Mouse (Mus musculus) forebrain, embryonic 15.5 days (tissue): ENCODE measurements around the gene Ksr2. TPM values are rescaled to one million over a fixed set of nuclear protein-coding genes. Genes with fewer than 3 reads are reported as not detected.

Source experiments
- ATAC-seq: fragments of 200-750 bp; cut with Nextera tagmentation; replicated peaks from 2 replicates; pipeline ENCODE4 v1.8.0; 2017; ENCODE audit warnings: mild to moderate bottlenecking, moderate TSS enrichment, moderate library complexity
- H3K27ac ChIP-seq: fragments of 300-500 bp; sonication (generic); replicated peaks from 2 replicates; pipeline ENCODE4 v1.5.1; 2015; ENCODE audit warnings: mild to moderate bottlenecking, inconsistent platforms
- H3K27me3 ChIP-seq: fragments of 300-500 bp; sonication (generic); 2 replicates; pipeline ENCODE4 v1.6.1; 2015; ENCODE audit warnings: inconsistent platforms
- H3K36me3 ChIP-seq: fragments of 300-500 bp; sonication (generic); 2 replicates; pipeline ENCODE4 v1.6.1; 2015; ENCODE audit warnings: mild to moderate bottlenecking, inconsistent platforms
- H3K4me1 ChIP-seq: fragments of 300-500 bp; sonication (generic); 2 replicates; pipeline ENCODE4 v1.6.1; 2015; ENCODE audit warnings: inconsistent platforms
- H3K4me2 ChIP-seq: fragments of 300-500 bp; sonication (generic); replicated peaks from 2 replicates; pipeline ENCODE4 v1.6.1; 2015; ENCODE audit warnings: mild to moderate bottlenecking, inconsistent platforms
- H3K4me3 ChIP-seq: fragments of 300-500 bp; sonication (generic); 2 replicates; pipeline ENCODE4 v1.5.1; 2015; ENCODE audit warnings: mild to moderate bottlenecking, inconsistent platforms
- H3K9ac ChIP-seq: fragments of 300-500 bp; sonication (generic); replicated peaks from 2 replicates; pipeline ENCODE4 v1.6.1; 2015; ENCODE audit warnings: mild to moderate bottlenecking, inconsistent platforms
- H3K9me3 ChIP-seq: fragments of 300-500 bp; sonication (generic); 2 replicates; pipeline ENCODE4 v1.6.1; 2016; ENCODE audit warnings: inconsistent platforms
- WGBS: fragments of 180-500 bp; shearing (Covaris S2); methylation state at CpG from one replicate; pipeline ENCODE4 v1.1.7; 2015; ENCODE audit warnings: mixed read lengths; 5-methylcytosine and 5-hydroxymethylcytosine counted together
- polyA plus RNA-seq: library from polyadenylated mRNA; unstranded; fragments of >200 nt; fragmentation: Nextera tagmentation; extraction: Ambion mirVana; gene quantifications from 2 replicates; pipeline ENCODE4 v1.2.1, GENCODE M21; 2015

Ksr2 gene
- polyA plus RNA-seq, 1 experiment from 2014 or later = 5.5 TPM

GRCm38 (mm10) chr5:117717120-117717519 is 303.3 kb downstream of the Ksr2 start:
- H3K9me3 ChIP-seq = no peaks in the 10 kb centered on the region
- H3K4me1 ChIP-seq = no peaks in the 10 kb centered on the region
- no peak for ATAC-seq
- no peak overlapping the region for H3K4me3 ChIP-seq
- no peak overlapping the region for H3K9ac ChIP-seq
- no peaks in the 10 kb centered on the region for H3K27me3 ChIP-seq
- no peak overlapping the region for H3K4me2 ChIP-seq
- H3K36me3 ChIP-seq = no peaks in the 10 kb centered on the region
- H3K27ac ChIP-seq = no peak overlapping the region
- WGBS = 90% methylated on average over 9 of the region's 9 CpGs

GRCm38 (mm10) chr5:117723316-117723715 is 309.5 kb downstream of the Ksr2 start:
- H3K27me3 ChIP-seq = no peaks in the 10 kb centered on the region
- WGBS = 85% methylated on average over 4 of the region's 4 CpGs

GRCm38 (mm10) chr5:117726548-117726947 is 312.7 kb downstream of the Ksr2 start:
- 82% methylated on average over 6 of the region's 6 CpGs for WGBS
- Histone ChIP-seq H3K4me3 (no peak overlapping the region), H3K4me2 (no peak overlapping the region), H3K9ac (no peak overlapping the region), H3K9me3 (no peaks in the 10 kb centered on the region), H3K36me3 (no peaks in the 10 kb centered on the region), H3K27me3 (no peaks in the 10 kb centered on the region), H3K27ac (no peak overlapping the region), H3K4me1 (no peaks in the 10 kb centered on the region)
- no peak for ATAC-seq

More at GRCm38 (mm10) chr5:117723316-117723715, 309.5 kb downstream of the Ksr2 start:
- no peak overlapping the region for H3K9ac ChIP-seq
- no peaks in the 10 kb centered on the region for H3K36me3 ChIP-seq
- ATAC-seq = no peak
- no peak overlapping the region for H3K4me3 ChIP-seq
- H3K9me3 ChIP-seq = no peaks in the 10 kb centered on the region
- no peak overlapping the region for H3K4me2 ChIP-seq
- no peak overlapping the region for H3K27ac ChIP-seq
- no peaks in the 10 kb centered on the region for H3K4me1 ChIP-seq

- H3K9me3 ChIP-seq = no peaks in the 10 kb centered on the region
- no peak for ATAC-seq
Measured at GRCm38 (mm10) chr5:117727138-117727537, 313.3 kb downstream of the Ksr2 start.

GRCm38 (mm10) chr5:117731311-117731710 is 317.5 kb downstream of the Ksr2 start:
- Histone ChIP-seq H3K36me3 (no peaks in the 10 kb centered on the region), H3K4me2 (no peak overlapping the region), H3K4me3 (no peak overlapping the region), H3K9ac (no peak overlapping the region), H3K4me1 (no peaks in the 10 kb centered on the region), H3K9me3 (no peaks in the 10 kb centered on the region), H3K27me3 (no peaks in the 10 kb centered on the region), H3K27ac (no peak overlapping the region)
- no peak for ATAC-seq
- 49% methylated on average over 6 of the region's 6 CpGs for WGBS

More at GRCm38 (mm10) chr5:117727138-117727537, 313.3 kb downstream of the Ksr2 start:
- H3K9ac ChIP-seq = no peak overlapping the region
- no peaks in the 10 kb centered on the region for H3K4me1 ChIP-seq
- H3K4me2 ChIP-seq = no peak overlapping the region
- no peak overlapping the region for H3K27ac ChIP-seq
- H3K36me3 ChIP-seq = no peaks in the 10 kb centered on the region
- WGBS = 64% methylated on average over 7 of the region's 7 CpGs
- H3K4me3 ChIP-seq = no peak overlapping the region
- H3K27me3 ChIP-seq = no peaks in the 10 kb centered on the region

GRCm38 (mm10) chr5:117744654-117745178 is 330.9 kb downstream of the Ksr2 start:
- Histone ChIP-seq H3K27ac (no peak overlapping the region), H3K4me1 (peaks cover 12% of the 10 kb centered on the region), H3K9ac (no peak overlapping the region), H3K4me2 (no peak overlapping the region), H3K36me3 (no peaks in the 10 kb centered on the region), H3K27me3 (no peaks in the 10 kb centered on the region), H3K9me3 (no peaks in the 10 kb centered on the region), H3K4me3 (no peak overlapping the region)
- WGBS = 80% methylated on average over 11 of the region's 11 CpGs
- no peak for ATAC-seq

GRCm38 (mm10) chr5:117749353-117749752 is 335.6 kb downstream of the Ksr2 start:
- H3K9ac ChIP-seq = no peak overlapping the region
- H3K4me2 ChIP-seq = no peak overlapping the region
- H3K36me3 ChIP-seq = no peaks in the 10 kb centered on the region
- ATAC-seq = no peak
- WGBS = 11% methylated on average over 5 of the region's 5 CpGs
- H3K27me3 ChIP-seq = no peaks in the 10 kb centered on the region
- H3K4me1 ChIP-seq = peaks cover 9% of the 10 kb centered on the region
- H3K27ac ChIP-seq = no peak overlapping the region
- no peak overlapping the region for H3K4me3 ChIP-seq
- H3K9me3 ChIP-seq = no peaks in the 10 kb centered on the region

GRCm38 (mm10) chr5:117757696-117758482 is 344.1 kb downstream of the Ksr2 start:
- H3K27me3 ChIP-seq = no peaks in the 10 kb centered on the region
- no peaks in the 10 kb centered on the region for H3K9me3 ChIP-seq
- ATAC-seq = no peak; the same call in 1 of the 2 replicates
- no peak overlapping the region for H3K4me3 ChIP-seq
- H3K27ac ChIP-seq = 0 out of 2 replicates have a peak overlapping the region, but pooled peaks have one; percentile 3
- H3K4me2 ChIP-seq = no peak overlapping the region
- 5% methylated on average over 12 of the region's 12 CpGs for WGBS
- H3K9ac ChIP-seq = no peak overlapping the region
- H3K4me1 ChIP-seq = 0 out of 2 replicates have a peak, but pooled peaks cover 8% of the 10 kb centered on the region
- 0 out of 2 replicates have a peak, but pooled peaks cover 2% of the 10 kb centered on the region for H3K36me3 ChIP-seq

GRCm38 (mm10) chr5:117761181-117761832 is 347.5 kb downstream of the Ksr2 start:
- ATAC-seq = no peak
- WGBS = 80% methylated on average over 9 of the region's 9 CpGs

GRCm38 (mm10) chr5:117764496-117764895 is 350.7 kb downstream of the Ksr2 start:
- no peak overlapping the region for H3K9ac ChIP-seq
- H3K9me3 ChIP-seq = no peaks in the 10 kb centered on the region
- ATAC-seq = no peak
- H3K27me3 ChIP-seq = no peaks in the 10 kb centered on the region
- H3K4me2 ChIP-seq = no peak overlapping the region
- H3K36me3 ChIP-seq = 0 out of 2 replicates have a peak, but pooled peaks cover 2% of the 10 kb centered on the region
- H3K4me1 ChIP-seq = no peaks in the 10 kb centered on the region
- WGBS = 83% methylated on average over 9 of the region's 9 CpGs
- H3K4me3 ChIP-seq = no peak overlapping the region
- no peak overlapping the region for H3K27ac ChIP-seq

More at GRCm38 (mm10) chr5:117761181-117761832, 347.5 kb downstream of the Ksr2 start:
- Histone ChIP-seq H3K27me3 (no peaks in the 10 kb centered on the region), H3K27ac (no peak overlapping the region), H3K9ac (no peak overlapping the region), H3K36me3 (0 out of 2 replicates have a peak, but pooled peaks cover 2% of the 10 kb centered on the region), H3K4me3 (no peak overlapping the region), H3K9me3 (no peaks in the 10 kb centered on the region), H3K4me2 (no peak overlapping the region), H3K4me1 (0 out of 2 replicates have a peak, but pooled peaks cover 8% of the 10 kb centered on the region)

GRCm38 (mm10) chr5:117779175-117779574 is 365.4 kb downstream of the Ksr2 start:
- 54% methylated on average over 11 of the region's 11 CpGs for WGBS
- Histone ChIP-seq H3K4me1 (no peaks in the 10 kb centered on the region), H3K9ac (no peak overlapping the region), H3K4me3 (no peak overlapping the region), H3K27me3 (no peaks in the 10 kb centered on the region), H3K4me2 (no peak overlapping the region), H3K27ac (no peak overlapping the region), H3K9me3 (no peaks in the 10 kb centered on the region), H3K36me3 (no peaks in the 10 kb centered on the region)
- ATAC-seq = no peak

- H3K27ac ChIP-seq = no peak within 1 kb of the TSS
- WGBS = 26% methylated on average over 10 of the region's 10 CpGs
Measured at GRCm38 (mm10) chr5:117780681-117781080, 366.9 kb downstream of the Ksr2 start, which contains the start of gene Nos1. TSS of gene Nos1 (plus strand) at chr5:117781032.

More at GRCm38 (mm10) chr5:117780681-117781080, 366.9 kb downstream of the Ksr2 start, which contains the start of gene Nos1:
- H3K9me3 ChIP-seq = no peaks in the 10 kb centered on the region
- H3K4me3 ChIP-seq = no peak within 1 kb of the TSS
- ATAC-seq = no peak
- H3K36me3 ChIP-seq = no peaks in the 10 kb centered on the region
- no peak within 1 kb of the TSS for H3K4me2 ChIP-seq
- no peaks in the 10 kb centered on the region for H3K4me1 ChIP-seq
- no peak within 1 kb of the TSS for H3K9ac ChIP-seq
- H3K27me3 ChIP-seq = no peaks in the 10 kb centered on the region
